Mouse (Mus musculus): ENCODE measurements around the gene Tgfbr3.
A peak's percentile ranks its signal among the peaks of the same experiment; 100 is the strongest.

Gene Tgfbr3

DNA sequence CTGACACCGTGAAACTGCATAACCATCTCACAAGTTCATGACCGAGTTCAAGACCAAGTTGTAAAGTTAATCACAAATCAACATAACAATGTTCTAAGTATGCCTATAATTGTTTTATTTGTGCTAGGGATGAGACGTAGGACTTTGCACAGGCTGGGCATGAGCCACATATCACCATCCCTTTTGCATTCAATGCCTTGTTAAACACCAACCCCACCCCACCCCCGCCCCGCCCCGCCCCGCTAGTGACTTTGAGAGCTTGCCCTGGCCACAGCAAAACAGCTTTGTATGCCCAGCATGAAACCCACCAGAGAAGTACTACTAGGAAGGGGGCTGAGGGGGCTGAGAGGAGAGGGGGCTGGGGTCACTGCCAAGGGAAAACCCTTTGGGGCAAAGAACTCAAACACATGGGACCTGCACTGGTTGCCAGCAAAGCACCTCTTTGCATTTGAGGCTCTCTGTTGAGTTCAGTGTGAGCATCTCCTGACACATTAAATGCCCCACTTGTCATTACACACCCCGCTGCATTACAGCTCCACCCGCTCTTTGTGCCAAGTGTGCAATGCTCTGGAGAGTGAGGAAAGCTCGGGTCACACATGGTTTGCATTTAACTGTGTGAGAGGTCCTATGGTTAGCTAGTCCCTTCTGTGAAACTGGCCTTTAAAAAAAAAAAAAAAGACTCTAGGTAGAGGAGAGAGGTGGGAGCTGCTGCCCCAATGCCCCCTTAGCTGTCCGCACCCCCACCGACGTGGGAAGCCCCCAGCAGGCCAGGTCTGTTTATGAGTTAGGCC, 179.1 kb downstream of the Tgfbr3 start:
- no peak for DNase-seq (ENCODE audit: low spot score)

DNA sequence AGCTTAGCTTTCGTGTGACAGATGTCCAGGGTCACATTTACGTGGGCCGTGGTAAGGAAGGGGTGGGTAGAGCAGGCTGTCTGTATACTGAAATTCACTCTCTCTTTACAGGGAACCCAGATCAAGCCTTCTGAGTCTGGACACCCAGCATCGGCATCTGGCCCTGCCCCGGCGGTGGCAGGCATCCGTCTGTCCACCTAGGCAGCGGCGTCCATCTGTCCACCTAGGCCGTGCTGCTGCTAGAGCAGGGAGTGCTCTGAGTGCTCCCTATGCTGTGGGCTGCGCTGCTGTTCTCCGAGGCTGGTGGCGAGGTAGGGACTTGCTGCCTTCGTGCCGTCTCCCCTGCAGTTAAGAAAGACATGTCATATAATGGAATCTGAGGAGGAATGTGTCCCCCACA, 180.0 kb downstream of the Tgfbr3 start:
- DNase-seq (ENCODE audit: low spot score), result no peak

DNA sequence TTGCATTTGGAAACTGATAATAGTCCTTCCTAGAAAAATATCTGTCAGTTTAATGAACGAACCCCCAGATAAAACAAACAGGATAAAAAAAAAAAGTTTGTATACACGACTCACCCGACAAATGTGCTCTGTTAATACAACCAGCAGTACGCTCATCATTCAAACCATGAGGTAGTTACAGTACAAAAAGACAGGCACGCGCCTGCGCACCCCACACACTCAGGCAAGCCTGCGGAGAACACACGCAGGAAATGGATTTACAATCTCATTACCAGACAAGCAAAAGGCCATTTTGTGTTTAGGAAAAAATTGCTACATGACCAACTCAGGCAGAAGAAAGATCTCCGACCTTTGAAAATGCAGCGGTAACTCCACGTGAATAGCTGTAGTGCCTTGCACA, 182.6 kb downstream of the Tgfbr3 start:
- no peak for DNase-seq (ENCODE audit: low spot score)

DNA sequence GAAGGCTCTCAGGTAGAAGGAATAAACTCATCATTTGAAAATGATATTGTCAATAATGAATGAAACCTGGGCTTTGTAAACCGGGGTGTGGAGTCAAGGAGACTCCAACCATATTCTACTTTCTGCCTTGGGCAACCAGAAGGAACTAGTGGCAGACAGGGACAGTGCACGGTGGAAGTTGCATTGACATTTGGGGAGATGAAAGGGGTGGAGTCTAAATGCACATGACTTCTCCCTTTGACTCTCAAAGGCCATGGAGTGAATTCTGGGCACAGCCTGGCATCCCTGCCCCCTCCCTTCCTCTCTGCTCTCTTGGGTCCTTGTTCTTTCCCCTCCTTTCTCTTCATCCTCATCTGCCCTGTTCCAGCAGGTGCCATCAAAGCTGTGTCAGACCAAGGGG, 183.3 kb downstream of the Tgfbr3 start:
- no peak for DNase-seq (ENCODE audit: low spot score)

DNA sequence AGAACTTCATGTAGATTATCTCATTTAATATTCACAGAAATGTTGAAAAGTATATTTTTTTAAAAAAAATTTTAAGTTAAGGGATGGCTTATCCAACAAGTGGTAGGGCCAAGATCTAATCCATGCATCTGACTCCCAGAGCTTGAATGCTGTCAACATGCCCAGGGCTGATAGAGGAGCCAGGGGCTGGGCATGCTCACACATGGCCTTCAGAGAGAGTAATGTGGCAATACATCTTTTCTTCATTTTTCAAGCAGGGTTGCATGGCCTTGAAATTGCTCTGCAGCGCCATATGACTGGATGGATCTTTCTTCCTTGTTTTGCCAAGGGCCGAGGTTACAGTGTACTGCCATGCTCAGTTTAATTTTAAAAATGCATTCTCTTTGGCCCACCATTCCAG, 185.8 kb downstream of the Tgfbr3 start:
- no peak for DNase-seq (ENCODE audit: low spot score)

DNA sequence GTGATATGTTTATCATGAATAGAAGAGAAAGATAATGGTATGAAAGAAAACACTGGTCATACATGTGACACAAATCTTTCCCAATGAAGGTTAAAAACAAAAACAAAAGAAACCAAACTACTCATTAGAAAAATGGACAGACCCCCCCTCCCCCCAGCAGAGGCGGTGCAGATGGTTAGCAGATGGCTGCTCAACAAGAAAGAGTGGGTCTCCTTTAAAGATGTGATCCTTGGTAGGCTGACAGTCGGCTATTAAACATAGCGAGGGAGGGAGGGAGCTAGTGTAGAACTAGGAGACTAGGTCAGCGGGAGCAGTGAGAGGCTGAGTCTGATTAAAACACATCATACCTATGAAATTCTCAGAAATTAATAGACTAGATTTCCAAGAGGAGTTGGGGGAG, 186.5 kb downstream of the Tgfbr3 start:
- no peak for DNase-seq (ENCODE audit: low spot score)

DNA sequence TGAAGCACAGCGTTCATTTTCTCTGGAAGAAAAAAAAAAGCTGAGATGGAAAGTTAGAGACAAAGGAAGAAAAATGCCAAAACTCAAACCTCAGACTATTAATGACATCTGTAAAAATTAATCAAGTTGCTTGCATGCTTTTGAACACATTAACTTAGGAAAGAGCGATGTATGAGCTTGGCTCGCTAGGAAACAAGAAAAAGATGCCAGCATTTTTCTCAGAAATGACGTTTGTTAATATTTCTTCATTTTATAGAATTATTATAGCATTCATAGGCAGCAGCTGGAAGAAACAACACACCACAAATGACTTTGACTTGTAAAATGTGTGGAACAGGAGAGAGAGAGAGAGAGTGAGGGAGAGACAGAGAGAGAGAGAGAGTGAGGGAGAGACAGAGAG, 187.7 kb downstream of the Tgfbr3 start:
- no peak for DNase-seq (ENCODE audit: low spot score)

DNA sequence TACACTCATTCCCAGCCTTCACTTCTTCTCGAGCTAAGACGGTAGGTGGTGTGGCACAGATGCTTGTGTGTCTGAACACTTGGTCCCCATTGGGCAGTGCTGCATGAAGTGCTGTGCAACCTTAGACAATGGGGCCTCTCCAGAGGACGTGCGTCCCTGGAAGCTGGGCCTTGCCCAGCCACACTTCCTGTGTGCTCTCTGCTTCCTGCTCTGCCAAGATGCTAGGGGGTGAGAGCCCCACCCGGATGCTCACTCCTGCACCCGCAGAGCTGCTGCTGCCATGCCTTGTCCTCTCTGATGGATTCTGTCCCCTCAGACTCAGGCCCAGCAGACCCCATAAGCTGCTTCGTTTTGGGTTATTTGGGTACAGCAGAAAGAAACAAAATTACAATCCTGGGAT, 188.3 kb downstream of the Tgfbr3 start:
- no peak for DNase-seq (ENCODE audit: low spot score)

DNA sequence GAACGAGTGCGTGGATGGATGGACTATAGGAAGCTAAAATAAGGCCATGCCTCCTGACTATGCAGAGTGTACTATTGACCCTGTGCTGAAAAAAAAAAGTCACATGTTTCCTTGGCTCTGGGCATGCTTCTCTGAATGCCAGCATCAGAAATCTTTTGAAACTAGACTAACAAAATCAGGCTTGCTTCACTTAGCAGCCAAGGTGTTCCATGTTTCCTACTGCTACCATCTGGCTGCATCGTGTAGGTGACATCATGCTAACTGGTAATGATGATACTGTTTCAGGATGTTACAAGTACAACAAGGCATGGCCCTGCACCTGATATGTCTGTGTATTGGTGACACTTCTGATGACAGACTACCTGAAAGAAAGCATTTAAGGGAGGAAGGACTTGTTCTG, 189.8 kb downstream of the Tgfbr3 start:
- no peak for DNase-seq (ENCODE audit: low spot score)

DNA sequence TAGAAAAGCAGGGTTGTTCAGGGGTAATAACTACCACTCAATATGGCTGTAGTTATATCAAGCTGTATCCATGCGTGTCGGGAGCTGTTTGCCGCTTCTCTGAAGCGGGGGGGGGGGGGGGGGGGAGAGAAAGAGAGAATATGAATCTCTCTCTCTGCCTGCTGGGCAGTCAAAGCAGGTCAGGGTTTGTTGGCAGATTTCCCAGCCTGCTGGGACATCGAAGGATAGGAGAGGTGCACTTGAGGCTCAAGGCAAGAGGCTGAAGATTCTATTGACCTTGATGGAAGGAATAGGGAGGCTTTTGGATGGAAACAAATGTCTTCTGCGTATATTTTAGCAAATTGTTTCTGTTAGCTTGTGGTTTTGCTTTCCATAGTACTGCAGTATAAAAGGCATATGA, 190.4 kb downstream of the Tgfbr3 start:
- peak; percentile 20 for DNase-seq (ENCODE audit: low spot score)

DNA sequence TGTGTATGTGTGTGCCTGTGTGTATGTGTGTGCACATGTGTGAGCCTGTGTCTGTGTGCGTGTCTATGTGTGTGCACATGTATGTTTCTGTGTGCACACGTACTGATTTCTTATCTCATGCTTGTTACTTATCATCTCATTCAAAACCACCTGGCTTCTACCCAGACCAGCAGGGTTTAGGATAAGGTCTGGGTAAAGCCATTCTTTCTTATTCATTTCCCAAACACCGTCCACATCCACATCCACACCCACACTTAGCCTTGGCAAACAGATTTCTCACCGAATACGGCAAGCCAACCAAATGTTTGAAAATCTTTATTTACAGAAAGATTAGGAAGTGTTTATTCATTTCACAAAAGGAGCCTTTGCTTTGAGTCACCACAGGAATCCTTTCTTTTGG, 191.4 kb downstream of the Tgfbr3 start:
- DNase-seq (ENCODE audit: low spot score), result no peak

DNA sequence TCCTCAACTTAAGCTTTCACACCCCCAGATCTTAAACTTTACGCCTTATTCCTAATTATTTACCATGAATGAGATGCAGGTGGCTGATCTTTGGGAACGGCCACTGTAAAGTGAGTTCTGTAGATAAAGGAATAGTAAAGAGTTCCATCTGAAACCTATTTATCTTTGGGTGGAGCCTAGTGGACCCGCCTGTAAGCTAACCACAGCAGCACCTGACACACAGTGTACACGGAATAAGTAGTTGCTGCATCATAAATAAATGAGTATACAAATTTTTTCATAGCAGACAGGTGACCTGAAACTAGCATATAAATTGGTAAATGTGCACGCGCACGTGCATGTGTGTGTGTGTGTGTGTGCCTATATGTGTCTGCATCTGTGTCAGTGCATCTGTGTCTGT, 192.1 kb downstream of the Tgfbr3 start:
- no peak for DNase-seq (ENCODE audit: low spot score)

DNA sequence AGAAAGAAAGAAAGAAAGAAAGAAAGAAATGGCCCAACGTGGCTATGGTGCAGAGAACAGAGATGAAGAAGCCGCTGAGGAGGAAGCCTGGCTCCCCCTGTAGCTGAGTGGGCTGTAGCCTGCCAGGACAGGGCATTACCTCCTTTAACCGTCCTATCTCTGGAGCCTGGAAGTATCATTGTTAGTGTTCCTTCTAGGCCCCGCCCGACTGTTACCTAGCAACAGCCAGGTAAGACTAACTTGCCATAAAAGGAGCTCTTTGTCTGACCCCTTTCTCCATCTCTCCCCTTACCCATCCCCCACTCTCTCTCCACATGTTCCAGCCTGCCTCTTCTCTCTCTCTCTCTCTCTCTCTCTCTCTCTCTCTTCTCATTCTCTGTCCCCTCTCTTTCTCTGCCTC, 195.2 kb downstream of the Tgfbr3 start:
- DNase-seq (ENCODE audit: low spot score), result no peak

DNA sequence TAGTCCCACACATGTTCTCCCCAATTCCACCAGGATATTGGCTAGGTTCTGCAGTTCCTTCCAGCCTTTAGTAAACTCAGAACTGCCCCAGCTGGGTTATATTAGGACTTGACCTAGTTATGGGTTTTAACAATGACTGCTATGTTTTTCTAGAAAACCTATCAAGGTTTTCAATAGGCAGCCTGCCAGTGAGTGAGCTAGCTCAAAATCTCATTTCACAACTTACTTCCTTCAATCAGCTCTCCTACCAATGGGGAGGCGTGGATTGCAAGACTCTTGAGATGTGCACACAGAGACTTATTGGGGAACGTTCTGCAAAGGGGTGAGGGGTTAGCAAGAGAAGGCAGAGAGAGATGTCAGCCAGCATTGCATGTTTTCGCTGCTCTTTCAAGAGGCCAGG, 196.2 kb downstream of the Tgfbr3 start:
- no peak for DNase-seq (ENCODE audit: low spot score)

DNA sequence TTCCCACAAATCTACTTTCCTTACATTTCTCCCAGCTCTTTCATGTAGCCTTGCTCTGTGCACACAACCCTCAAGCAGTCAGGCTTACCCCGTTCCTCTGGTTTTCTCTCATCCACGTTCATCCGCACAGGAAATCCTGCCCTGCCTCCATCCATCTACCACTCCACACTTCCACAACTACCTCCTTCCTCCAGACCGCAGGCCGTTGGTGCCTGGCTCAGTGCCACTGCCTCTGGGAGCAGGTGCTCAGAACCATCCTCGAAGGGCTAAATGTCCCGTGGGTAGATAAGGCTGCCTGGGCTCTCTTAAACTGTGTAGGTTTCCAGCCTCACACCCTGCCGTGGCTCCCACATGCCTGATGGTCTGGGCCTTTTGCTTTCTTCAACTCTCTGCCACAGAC, 197.3 kb downstream of the Tgfbr3 start:
- peak; percentile 13 for DNase-seq (ENCODE audit: low spot score)

DNA sequence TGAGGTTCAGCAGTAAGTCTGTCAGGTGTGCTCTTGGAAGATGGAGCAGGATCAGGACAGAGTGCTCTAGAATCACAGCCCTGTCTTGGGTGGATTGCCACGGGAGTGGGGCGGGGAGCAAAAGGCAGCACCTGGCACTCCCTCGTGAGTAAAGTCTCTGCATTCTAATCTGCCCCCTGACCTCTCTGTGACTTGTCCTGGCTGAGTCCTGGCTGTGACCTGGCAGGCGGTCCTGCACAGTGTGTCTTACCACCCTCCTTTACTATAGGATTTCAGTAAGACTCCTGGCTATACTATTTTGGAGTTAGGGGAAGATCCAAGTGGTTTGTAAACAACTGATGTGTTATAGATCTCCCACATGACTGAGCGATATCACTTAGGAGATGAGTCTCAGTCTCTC, 199.5 kb downstream of the Tgfbr3 start:
- no peak for DNase-seq (ENCODE audit: low spot score)

DNA sequence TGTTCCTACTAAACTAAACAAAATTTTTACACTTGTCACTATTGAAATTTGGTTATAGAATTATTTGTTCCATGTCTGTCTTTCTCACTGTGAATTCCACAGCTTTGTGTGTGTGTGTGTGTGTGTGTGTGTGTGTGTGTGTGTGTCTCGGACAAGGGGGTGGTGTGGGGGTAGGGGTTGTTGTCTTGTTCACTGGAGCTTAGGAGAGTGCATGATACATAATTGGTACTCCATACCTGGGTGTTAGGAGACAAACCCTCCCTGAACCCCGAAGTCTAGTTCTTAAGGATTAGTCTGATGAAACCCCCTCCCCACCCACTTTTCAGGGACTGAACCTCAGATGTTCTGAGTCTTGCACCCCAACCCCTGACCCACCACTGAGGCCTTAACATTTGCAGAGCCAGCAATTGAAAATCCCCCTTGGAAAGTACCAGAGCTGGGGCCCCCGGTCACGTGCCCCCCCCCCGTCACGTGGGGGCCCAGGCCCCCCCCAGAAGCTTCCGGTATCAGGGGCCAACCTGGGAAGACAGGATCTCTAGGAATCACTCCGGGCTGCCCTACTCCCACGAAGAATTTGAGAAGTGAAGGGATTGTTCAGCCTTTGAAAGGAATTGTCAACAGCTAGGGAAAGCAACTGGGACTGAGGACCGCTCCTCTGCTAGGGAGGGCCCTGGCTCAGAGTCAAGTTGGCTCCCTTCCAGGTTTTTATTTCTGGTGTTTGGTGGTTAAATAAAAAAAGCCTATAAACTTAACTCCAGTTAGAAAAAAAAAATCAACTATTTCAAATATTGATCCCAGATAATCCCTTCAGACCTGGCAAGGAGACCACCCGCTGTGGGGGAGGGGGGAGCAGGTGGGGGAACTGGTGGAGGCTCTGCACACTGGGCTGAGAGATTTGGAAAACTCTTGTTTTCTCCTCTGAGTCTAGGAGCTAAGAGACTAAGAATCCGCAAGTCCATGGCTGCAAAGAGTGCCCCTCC, 201.3 kb downstream of the Tgfbr3 start:
- peak; percentile 70 for DNase-seq (ENCODE audit: low spot score)

DNA sequence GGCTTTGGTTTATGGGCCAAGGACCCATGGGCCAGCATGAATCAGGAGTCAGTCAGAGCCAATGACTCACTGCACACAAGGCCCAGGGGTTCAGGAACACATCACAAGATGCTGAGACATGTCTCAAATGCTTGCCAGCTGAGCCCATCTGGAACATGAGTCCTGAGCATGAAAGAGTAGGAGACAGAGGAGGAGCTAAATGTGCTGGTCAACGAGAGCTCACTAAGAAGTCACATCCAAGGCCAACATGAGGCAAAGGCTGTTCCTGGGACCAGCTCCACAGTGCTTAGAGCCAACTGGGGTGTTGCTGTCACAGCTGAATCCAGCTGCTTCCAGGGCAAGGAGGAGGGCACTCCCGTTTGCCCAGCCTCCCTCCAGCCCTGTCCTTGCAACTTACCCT, 202.1 kb downstream of the Tgfbr3 start:
- DNase-seq (ENCODE audit: low spot score), result peak; percentile 56

DNA sequence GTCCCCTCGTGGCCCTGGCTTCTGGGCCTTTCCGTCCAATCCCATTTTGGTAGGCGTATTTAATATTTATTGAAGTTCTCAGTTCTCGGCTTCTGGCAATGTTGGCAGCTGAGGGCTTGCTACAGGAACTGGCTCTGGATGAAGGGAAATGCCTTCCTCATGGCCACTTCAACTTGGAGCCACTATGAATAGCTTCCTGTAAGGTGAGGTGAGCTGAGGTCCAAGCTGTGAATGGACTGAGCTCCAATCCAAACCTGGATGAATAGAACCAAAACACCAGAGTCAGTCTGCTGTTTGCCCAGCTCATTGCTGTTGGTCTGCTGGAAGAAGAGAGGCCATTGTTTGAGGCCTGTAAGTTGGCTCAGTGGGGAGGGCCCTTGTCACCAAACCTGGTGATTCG, 203.3 kb downstream of the Tgfbr3 start:
- no peak for DNase-seq (ENCODE audit: low spot score)

DNA sequence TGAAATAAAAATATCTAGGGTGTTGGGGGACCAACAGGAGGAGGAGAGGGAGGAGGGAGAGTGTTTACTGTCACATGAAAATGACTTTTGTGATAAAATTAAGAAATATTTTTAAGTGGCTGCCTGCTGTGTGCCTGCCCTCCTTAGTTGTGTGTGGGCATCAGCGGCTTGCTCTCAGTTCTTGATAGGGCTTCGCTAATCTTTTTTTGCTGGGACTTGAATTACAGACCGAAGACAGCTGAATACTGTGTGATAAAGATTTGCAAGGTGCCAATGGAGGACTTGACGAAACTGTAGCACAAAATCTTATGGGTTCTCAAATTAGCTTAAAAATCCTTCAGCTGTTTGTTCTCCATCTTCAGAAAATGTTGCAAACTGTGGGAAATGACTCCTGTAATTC, 205.0 kb downstream of the Tgfbr3 start:
- DNase-seq (ENCODE audit: low spot score), result no peak

DNA sequence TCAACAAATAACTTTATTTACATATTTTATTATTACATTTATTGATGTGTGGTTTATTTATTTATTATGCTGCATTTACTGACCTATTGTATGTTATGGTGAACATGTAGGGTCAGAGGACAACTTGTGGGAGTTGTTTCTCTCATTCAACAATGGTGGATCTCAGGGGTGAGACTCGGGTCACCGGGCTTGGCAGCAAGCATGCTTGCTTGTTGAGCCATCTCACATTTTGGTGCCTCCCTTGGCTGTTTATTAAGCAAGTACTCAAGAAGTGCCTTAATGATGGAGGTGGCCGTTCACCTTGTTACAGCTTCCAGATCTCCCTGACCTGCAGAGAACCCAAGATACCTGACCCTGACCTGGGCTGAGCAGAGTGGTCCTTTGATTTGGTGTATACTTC, 207.4 kb downstream of the Tgfbr3 start:
- DNase-seq (ENCODE audit: low spot score), result no peak

DNA sequence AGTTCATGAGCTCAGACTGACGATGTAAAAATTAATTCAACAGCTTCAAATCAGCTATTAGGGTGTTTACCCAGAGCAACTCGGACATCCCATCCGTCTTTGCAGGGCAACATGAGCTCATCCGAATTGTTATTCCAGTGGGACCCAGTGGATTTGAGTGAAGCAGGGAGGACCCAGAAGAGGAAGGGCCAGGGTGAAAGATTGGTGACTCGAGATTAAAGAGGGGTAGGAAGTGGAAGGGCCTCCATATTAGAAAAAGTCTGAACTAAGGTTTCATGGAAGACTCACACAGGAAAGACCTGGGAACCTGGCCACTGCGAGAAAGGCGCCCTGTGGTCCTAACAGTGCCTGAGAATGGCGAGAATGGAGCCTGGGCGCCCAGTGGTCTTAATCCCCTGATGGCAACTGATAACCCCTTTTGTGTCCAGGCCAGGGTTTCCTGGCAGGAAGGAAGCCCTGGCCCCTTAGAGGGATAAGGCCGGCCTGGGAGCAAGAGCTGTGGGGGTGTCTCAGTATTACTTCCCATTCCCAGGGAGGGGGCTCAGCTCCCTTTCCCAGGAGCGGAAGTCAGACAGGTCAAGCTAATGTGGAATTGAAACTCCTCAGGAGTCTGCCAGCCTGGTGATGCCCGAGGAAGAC, 208.3 kb downstream of the Tgfbr3 start:
- DNase-seq (ENCODE audit: low spot score), result no peak

DNA sequence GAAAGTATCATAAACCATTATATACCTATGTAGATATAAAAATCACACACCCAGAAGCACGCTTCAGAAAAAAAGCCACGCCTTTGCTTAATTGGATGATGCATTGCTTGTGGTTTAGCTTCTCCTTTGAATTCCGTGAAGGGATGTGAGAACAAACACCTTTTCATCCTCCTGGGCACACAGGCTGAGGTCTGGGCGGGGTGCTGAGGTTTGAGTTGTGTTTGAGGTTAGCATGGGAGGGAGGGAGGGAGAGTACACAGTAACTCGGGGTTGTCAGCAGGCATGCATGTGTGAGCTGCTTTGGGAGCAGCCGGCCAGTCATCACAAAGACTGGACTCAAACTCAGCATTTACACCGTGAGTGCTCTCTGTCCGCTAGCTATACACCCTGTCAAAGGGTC, 209.5 kb downstream of the Tgfbr3 start:
- peak; percentile 25 for DNase-seq (ENCODE audit: low spot score)
